Mouse (Mus musculus) brain, adult 2 months (tissue): ENCODE data around the gene Rgl1.

Experiments
- DNase-seq: peaks from one replicate; pipeline ENCODE4 v3.0.0; 2011; ENCODE audit warnings: low read depth, low spot score

The Rgl1 gene

DNA sequence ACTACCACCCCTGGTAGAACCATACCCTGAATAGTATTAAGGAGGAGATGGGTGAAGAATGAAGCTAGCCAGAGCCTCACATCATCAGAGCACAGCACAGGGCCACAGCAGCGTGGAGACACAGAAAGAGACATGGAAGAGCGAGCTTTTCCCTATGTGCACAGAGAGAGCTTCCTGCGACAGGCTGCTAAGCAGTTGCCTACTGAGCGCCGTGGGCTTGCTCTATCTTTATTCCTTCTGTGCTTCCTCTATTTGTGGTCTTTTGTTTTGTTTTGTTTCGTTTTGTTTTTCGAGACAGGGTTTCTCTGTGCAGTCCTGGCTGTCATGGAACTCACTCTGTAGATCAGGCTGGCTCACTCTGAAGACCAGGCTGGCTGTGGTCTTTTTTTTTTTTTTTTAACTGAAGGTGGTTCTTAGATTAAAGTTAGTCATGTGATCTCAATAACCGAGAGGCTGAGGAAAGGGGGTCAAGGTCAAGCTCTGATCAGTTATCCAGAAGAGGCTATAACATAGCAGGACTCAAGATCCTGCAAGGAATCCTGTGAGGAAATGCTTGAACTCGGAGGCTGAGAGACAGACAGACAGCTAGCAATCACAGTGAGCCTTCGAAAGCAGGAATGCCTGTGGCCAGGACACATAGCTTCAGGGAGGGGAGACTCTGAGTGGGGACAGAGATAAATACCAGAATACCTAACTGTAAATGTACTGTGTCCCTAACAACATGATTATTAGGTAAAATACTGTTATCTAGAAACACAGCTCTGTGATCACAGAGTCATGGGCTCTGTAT lies 150.0 kb downstream of the Rgl1 start:
- no peak for DNase-seq

DNA sequence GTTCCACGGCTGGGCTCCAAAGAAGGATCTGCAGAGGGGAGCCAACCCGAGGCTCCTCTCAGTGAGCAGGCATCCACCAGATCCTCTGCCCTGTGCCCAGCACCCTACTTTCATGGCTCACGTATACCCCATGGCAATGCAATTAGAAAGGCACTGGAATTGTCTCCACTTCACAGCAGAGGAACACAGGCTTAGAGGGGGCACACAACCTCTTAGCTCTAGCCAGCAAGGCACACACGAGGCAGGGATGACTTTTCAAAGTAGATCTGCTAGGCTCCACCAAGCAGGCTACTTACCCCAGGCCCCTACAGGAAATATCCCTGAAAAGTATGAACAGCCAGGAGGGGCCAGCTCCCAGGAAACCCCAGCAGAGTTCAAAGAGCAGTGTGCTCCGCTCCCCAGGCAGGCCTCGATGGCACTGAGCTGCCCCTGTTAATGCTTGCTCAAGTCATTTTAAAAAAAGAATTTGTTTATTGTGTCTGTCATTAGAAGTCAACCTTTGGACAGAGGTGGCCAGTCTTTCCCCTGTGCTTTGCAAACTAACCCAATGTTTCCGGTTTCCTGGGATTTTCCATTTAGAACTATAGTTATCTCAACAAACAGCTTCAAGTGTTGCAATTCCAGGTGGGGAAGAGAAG lies 151.3 kb downstream of the Rgl1 start:
- DNase-seq: no peak

DNA sequence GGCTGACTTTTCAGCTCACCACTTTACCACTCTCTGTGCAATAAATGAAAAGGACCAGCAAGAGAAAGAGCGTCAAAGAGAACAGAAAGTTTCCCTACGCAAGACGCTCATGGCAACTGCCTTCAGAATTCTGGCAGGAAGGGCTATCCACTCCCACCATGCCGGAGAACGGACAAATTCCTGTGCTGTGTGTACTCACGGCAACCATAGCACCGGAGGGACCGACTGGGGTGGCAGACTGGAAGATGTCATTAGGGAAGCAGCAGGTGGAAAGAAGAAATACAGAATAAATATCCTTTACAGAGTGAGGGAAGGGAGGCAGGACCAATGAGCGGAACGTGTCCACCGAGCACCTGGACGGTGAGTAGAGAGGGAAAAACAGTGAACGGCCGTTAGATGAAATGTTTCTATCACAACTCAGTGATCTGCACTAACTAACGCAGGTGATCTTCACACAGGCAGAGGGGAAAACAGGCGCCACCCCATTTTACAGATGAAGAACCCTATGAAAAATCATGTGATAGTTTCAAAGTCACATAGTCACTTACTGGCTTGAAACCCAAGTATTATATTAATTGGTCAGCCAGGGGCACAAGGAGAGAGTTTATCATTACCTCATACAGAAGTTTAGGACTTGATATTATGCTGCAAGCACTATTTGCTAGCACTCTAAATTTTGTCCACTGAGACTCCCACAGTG lies 152.8 kb downstream of the Rgl1 start:
- DNase-seq: no peak

DNA sequence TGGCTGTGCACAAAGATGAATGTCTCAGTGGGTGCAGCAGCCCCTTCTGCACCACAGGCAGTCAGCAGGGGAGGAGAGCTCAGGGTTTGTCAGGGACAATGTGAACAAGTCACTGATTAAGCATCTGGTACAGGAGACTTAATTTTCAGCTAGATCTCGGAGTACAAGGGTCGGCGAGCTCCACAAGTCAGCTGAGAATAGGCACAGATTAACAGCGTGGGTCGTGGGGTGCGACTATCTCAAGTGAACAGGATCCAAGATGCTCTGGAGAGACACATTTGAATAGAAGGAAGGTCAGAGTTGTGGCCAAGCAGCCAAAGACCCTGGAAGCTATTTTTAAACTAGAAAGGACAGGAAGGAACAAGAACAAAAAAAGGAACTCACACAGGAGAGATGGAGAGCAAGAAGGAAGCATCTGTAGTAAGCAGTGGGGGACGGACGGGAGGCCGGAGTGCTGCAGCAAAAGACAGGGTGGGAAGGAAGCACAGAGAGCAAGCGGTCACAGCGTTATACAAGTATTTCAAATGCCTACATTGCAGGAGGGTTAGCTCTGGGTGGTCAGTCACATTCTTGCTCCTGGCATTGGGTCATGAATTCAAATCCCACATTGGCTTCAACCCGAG lies 153.5 kb downstream of the Rgl1 start:
- no peak for DNase-seq

DNA sequence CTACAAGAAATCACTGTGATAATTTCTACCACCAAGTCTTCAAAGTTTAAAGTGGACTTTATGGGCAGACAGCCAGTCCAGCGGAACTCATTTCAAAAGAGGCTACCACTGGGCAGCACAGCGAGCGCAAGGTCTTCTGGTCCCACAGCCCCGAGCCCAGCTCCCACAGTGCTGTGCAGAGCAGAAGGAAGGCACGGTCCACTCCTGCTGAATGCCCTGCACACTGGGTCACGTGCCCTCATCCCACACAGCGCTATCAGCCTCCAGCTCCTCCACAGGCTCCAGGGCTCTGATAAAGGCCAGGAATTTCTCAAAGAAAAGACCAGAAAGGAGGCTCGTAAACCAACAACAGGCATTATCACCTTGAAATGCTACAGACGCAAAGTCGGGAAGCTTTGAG lies 156.6 kb downstream of the Rgl1 start:
- no peak for DNase-seq

DNA sequence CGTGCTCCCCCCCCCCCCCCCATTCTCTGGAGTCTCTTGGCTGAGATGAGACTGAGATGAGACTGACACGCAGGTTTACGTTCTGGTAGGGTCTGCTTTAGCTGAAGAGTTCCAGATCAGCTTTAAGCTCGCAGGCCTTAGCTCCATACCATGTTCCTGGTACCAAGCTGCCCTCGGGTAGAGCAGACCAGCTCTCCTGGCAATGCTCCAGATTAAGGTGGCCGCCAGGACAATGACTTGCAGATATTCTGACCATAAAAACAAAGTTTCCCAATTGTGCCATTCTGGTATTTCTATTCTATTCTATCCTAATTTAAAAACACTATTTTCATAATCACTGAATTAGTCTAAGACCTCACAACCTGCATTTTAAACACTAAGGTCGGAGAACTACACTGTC lies 157.1 kb downstream of the Rgl1 start:
- DNase-seq: no peak

DNA sequence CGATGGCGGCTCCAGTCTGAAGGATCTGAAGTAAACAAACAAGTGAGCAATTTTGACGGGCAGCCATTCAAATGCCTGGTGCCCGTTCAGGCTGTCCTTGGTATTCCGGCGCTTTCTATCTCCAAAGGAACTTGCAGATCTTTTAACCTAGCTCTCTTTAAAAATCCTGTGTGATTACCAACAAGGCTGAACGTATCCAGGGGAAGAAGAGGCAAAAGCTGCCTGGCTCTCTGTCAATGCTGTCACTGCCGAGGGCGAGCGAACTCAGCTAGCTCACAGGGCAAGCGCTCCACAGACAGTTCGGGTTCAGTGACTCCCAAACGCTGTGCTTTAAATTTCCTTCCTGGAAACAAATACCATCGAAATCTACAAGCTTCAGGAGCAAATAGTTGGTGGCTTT lies 158.4 kb downstream of the Rgl1 start:
- no peak for DNase-seq

DNA sequence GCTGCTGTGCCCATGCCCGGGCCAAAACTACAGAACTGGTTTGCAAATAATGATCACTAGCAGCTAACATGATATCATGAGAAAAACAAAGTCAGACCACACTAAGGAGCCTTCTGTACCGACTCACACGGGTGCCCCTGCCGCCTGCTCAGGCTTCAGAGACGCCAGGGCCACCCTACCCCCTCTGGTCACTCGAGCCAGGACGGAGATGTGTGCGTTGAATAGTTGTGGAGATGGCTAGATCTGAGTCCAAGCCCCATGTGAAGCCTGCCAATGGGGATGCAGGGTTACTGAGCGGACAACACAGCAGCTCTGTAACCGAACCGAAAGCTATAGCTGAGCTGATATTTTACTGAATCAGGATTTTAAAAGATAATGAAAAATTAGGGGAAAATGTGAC lies 159.4 kb downstream of the Rgl1 start:
- DNase-seq: no peak

DNA sequence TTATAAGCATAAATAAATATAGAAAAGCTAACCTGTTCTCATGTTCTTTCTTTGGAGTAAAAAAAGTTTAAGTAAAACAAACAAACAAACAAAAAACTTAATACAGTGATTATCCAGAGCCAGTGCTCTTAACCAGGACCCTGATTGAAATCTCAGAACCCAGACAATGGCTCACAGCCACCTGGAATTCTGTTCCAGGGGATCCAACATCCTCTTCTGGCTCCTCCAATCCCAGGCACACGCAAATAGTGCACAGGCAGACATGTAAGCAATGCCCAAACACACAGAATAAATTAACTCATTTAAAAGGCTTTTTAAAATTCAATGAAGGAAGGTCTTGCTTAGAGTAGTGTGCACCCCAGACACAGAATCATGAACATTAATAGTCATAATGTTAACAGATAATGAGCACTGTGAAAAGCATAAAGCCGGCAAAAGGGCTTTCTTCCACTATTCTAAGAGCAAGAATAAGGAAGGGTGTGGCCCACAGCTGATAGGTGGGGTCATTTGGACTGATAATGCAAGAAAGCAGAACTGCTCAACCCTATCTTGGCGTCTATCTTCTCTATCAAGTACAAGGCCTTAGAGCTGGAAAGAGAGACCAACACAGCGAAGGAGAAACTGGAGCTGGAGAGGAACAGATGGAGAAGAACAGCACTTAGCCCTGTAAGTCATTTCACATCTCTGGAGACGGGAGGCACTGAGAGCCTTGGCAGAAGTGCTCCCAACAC lies 160.1 kb downstream of the Rgl1 start:
- peak; percentile 33 for DNase-seq

DNA sequence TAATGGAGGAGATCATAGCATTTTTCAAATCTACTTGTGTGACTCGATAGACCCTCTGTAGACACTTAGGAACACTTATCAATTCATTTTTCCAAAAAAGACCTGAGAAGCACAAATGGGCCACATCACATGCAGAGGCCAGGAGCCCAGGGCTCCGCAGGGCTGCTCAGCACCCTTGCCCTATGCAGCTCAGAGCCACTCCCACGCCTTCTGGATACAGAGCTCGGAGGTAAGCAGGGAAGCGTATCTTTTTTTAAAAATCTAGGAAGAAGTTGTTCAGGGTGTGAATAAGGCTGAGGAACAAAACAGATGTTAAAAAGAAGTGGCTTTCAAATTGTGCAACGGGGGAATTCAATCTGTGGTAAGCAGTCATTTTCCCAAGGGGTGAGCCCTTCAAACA lies 162.0 kb downstream of the Rgl1 start:
- DNase-seq: peak; percentile 40

DNA sequence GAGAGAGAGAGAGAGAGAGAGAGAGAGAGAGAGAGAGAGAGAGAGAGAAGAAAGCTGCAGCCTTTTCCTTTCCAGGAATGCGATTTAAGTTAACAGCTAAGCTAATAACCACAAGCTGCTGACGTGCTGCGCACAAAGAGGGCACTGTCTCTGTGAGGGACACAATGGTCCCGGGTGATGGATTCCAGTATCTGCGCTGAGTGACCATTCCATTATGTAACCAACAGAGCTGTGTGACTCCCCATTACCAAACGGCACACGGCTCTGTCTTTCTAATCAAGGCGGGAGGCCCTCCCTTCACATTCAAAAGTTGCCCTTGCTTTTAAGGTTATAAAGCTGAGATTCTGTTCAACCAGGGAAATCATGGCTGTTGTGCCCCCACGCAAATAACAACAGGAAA lies 162.5 kb downstream of the Rgl1 start:
- DNase-seq: no peak

DNA sequence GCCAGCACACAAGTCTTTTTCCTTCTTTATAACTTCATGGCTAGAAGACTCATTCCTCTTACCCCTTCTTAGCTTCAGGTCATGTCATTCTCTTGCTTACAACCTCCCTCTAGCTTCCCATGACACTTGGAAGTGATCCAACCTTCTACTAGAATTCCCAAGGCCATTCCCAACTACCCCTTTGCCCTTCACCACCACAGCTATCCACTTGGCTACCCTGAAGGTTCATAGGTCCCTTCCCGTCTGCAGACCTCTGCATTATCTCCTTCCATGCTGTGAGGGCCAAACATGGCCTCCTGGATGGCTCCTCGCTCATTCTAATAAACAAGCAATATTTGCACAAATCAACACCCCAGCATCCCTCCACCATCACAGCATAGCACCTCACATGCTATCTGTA lies 165.7 kb downstream of the Rgl1 start:
- DNase-seq: no peak

DNA sequence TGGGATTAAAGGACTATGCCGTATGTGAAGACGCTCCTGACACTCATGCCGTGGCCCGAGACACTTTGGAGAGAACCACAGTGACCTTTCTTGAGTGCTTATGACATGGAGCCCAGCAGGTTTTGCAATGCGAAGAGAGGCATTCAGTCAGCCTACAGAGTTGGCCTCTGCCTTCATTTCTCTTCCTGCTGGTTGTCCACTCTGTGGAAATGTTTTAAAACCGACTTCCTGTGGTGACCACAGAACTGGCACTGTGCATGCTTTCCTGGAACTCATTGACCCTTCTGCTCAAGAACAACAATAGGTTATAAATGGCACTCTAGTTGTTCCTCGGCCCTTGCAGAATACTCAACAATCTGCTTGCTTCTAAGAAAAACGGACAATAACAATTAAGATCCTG lies 166.8 kb downstream of the Rgl1 start:
- no peak for DNase-seq

DNA sequence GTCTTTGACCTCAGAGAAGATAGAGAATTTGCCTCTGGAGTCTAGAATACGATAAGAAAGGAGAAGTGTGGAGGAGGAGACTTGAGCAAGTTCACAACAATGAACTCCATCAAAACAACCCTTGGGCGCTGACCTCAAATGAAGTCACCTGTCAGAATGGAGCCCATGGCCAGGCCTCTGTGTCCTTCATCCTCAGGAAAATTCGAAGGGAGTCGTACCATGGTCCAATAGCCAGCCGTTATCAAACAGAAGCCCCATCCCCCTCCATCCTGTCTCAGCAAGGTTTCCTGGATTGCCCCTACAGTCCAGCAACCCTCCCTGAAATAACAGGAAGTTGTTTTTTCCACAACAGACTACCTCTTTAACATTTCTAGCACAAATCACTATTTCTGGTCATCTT lies 171.5 kb downstream of the Rgl1 start:
- no peak for DNase-seq

DNA sequence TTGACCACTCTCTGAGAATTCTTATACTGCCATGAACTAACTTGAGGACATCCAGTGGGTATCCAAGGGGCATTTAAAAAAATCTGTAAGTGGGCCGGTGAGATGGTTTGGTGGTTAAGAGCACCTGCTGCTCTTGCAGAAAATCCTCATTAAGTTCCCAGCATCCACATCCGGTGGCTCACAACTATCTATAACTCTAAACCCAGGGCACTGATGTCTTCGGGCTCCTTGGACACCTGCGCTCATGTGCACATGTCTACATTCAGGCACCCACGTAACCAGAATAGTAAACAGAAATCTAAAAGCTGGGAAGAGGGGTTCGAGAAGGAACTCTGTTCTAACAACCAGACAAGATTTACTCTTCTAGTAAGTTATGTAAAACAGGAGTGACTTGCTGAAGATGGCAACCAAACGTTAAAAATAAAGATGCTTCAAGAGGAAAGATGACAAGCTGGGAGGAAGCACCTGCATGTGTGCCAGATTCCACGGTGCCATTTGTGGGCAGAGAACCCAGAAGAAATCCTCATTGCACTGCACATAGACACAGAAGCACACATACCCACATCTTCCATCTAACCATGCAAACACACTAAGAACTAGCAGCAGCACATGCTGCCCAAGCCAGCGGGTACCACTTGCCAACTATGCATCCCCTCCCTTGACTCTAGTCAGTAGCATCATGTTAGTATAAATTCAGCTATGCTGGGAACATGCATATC lies 172.2 kb downstream of the Rgl1 start:
- DNase-seq: peak; percentile 74

DNA sequence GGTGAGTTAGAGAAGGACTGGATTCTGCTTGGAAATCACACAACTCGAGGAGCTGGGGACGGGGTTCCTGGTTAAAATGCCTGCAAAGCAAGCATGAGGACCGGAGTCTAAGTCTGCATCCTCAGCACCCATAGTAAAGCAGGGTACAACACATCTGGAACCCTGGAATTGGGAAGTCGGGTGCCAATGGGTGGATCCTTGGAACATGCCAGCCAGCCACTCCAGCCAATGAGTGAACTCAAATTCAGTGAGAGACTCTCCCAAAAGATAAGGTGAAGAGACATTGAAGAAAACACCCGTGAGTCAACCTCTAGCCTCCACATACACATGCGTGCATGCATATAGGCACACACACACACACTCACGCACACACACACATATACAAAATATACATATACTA lies 172.8 kb downstream of the Rgl1 start:
- no peak for DNase-seq

DNA sequence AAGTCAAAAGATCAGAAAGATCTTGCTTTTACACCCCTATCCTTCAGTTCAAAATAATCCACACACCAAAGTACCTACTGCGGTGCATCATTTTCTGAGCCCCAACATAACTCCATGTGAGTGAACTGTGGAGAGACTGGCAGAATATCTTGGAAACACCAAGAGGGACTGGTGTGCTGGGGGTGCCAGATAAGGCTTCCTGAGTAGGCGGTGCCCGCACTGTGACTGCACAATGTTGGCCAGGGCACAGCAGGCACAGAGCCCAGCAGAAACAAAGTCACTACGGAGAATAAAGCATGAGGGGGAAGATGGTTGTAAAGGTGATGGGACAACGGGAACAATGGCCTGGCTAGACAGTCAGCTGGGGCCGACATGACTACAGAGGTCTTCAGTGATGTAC lies 173.5 kb downstream of the Rgl1 start:
- no peak for DNase-seq

DNA sequence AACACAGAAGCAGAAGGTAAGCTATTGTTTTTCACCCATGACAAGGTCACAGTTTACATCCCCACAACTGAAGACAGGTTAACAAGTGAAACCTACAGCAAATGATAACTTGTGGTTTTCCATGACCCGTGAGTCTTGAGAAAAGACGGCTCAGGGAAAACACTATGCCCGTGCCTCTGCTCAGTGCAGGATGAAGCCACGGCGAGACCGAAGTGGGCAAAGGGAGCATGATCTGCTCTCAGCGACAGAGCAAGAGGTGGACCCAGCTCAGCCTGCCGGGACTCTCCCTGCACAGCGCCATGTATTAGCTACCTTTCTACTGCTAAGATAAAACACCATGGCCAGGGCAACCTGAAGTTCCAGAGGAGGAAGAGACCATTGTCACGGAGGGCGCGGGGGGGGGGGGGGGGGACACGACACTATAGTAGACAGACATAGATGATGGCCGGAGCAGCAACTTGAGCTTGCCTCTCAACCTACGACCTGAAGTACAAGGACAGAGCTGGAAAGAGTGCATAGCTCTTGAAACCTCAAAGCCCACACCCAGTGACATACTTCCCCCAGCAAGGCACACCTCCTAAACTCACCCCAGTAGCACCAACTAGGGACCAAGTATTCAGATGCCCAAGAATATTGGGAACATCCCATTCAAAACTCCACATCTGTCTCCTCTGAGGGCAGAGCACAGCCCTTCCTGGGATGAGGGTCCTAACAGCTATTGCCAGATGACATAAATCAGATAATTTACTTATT lies 174.2 kb downstream of the Rgl1 start:
- DNase-seq: no peak

DNA sequence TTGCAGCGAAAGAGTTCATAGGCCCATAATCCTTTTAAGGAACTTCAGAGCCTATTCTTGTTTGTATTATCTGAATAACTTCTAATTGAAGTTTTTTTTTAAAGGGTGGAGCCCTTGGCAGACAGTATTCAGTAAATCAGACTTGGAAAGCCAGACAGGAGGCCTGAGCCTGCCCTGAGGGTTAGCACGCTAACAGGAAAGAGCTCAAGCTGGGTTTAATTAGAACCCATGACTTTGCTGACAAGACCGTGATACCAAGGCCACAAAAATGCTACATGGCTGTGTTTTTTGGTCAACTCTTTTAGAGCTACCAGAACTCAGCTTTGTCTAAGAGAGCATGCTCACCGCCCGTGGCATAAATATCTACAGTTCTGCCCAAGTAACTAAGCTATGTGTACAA lies 175.8 kb downstream of the Rgl1 start:
- DNase-seq: no peak

DNA sequence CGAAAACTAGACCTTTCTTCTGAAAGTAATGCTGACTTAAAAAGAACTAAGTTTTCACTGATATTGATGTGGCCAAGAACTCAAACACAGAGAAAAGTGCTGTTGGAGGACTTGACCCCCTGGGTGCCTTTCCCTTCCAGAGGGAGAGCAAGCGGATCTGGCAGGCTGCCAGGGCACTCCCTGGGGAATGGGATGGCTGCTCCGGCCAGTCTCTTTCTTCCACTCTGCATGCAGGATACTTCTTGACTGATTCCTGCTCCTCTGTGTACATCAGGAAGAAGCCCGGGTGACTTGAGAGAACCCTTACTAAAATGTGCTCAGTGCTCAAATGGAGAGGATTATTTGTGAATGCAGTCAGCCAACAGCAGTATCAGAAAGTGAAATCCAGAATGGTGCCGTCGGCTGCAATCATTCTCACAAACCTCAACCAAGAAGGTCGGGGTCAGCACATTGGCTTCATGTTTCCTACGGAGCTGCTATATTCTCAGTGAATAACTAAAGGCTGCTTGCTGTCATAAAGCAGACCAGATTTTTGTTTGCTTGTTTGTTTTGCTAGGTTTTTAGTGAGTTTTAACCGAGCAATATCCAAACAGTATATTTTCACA lies 176.7 kb downstream of the Rgl1 start:
- no peak for DNase-seq
